Mouse (Mus musculus) spleen, postnatal 10 days (tissue): ENCODE measurements around the gene Myo1e.

Experiments
- DNase-seq, 2 experiments: peaks; one replicate each; pipeline ENCODE4 v3.0.0; 2021 to 2022; ENCODE audit warnings: low spot score in 2 of 2

Myo1e gene

GRCm38 (mm10) chr9:70408791-70409190 is 201.6 kb downstream of the Myo1e start:
- DNase-seq: peak in 1 of 2 experiments; percentile 42

- DNase-seq: no peak
Measured at GRCm38 (mm10) chr9:70409743-70410142, 202.6 kb downstream of the Myo1e start.

DNA sequence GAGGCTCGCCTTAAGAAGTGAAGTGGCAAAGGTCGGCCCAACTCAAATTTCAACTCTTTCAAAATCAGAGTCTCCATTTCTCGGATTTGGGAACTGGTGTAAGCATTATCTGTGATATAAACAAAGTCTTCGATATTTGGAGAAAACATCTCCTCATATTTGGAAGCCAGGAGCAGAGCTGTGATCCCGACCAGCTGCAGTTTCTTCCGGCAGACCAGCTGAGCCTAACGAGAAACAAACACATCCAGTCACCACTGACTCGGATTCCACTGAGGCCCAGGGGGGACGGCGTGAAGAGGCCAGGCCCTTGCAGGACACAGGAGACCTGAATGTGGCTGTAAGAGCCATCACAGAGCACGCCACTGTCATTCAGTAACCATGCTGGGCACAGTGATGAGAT is 203.5 kb downstream of the Myo1e start:
- no peak for DNase-seq

- no peak for DNase-seq
Measured at GRCm38 (mm10) chr9:70413038-70413437, 205.9 kb downstream of the Myo1e start.

DNA sequence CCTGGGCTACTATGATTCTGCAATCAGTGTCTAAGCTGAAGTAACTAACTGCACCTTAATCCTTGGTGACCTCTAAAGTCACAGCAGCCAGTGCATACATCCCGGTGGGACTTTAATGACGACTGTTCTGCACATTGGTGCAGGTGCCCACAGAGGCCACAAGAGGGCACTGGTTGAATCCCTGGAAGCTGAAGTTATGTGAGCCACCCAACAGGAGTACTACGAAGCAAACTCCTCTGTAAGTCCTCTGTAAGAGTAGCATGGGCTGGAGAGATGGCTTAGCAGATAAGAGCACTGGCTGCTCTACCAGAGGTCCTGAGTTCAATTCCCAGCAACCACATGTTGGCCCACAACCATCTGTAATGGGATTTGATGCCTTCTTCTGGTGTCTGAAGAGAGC is 209.3 kb downstream of the Myo1e start:
- DNase-seq: peak in 1 of 2 experiments; percentile 54

DNA sequence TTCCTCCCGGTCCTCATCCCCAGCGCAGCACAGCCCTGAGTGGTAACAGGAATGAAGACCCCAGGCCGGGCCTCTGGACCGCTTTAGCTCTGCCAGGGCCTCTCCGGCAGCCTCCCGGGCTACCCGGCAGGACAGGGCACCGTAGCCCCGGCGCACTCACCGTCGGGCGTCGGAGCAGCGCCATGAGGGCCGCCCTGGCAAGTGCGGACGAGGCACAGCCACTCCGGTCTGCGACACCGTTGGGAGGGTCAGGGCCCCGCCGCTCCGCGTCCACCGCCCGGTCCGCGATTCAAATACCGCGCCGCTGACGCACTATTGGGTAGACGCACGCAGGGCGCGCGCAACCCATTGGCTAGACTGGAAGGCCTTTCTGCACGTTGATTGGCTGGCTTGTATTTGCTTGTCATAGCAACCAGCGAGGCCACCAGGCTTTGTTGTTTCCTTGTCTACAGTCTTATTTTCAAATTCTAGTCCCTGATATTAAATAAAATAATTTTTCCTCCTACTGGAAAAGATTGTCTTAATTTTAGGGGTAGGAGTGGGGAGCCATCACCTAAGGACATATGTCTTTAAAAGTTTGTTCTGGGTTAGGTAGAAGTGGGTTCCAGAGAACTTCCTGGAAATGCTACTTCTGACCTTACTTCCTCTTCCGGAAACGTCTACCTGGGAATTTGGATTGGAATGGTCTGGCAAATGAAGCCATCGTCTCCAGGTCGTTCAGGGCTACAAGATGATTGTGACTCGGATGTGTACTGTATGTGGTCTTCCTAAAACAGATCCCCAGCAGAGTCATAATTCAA is 214.3 kb downstream of the Myo1e start, which contains the start of gene Ccnb2:
Ccnb2 (minus strand) TSS at position 291 of the 800 bp plus-strand sequence.
- peak; percentile 90 to 95 for DNase-seq

DNA sequence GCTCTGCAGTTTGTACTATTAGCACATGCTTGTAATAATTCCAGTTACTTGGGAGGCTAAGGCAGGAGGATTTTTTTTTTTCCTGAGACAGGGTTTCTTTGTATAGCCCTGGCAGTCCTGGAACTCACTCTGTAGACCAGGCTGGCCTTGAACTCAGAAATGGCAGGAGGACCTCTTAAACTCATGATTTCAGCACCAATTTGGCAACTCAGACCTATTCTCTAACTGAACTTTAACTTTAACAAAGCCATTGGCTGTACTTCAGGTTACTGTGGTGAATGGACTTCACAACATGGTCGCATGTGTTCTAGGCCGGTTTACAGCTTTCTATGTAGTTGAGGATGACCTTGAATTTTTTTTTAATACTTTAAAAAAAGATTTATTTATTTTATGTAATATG is 215.5 kb downstream of the Myo1e start:
- no peak for DNase-seq

DNA sequence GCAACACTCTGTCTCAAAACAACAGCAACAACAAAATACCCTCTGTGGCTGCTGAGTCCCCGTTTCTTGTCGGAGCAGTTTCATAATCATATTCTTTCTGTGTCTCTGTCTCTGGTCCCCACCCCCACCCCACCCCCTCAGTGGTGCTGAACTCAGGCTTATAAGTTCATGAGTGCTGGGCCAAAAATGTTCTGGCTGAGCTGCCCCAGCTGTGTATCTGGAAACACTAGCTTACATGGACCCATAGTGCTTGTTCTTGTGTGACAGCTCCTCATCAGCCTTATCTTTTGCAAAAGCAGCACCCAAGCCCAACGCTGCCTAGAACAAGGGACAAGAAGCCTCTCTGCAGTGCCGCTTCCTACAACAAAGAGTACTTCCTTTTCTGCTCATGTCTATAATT is 232.8 kb downstream of the Myo1e start:
- DNase-seq: no peak

- no peak for DNase-seq
Measured at GRCm38 (mm10) chr9:70449072-70449471, 241.9 kb downstream of the Myo1e start.
